Mouse (Mus musculus) neural tube, embryonic 15.5 days (tissue): ENCODE data around the gene Prkab2. TPM values are rescaled to one million over a fixed set of nuclear protein-coding genes. Genes with fewer than 3 reads are reported as not detected.

Experiments used
- ATAC-seq: fragments of 200-750 bp; cut with Nextera tagmentation; 2 replicates; pipeline ENCODE4 v1.8.0; 2017; ENCODE audit warnings: mild to moderate bottlenecking, moderate TSS enrichment, moderate library complexity; ENCODE audit not compliant: low FRiP score
- H3K27ac ChIP-seq: fragments of 300-500 bp; sonication (generic); replicated peaks from 2 replicates; pipeline ENCODE4 v1.5.1; 2015; ENCODE audit warnings: mild to moderate bottlenecking, inconsistent platforms
- H3K27me3 ChIP-seq: fragments of 300-500 bp; sonication (generic); replicated peaks from 2 replicates; pipeline ENCODE4 v1.6.1; 2015; ENCODE audit warnings: inconsistent platforms
- H3K36me3 ChIP-seq: fragments of 300-500 bp; sonication (generic); 2 replicates; pipeline ENCODE4 v1.6.1; 2015; ENCODE audit warnings: inconsistent platforms
- H3K4me1 ChIP-seq: fragments of 300-500 bp; sonication (generic); 2 replicates; pipeline ENCODE4 v1.6.1; 2015; ENCODE audit warnings: inconsistent platforms
- H3K4me2 ChIP-seq: fragments of 300-500 bp; sonication (generic); 2 replicates; pipeline ENCODE4 v1.6.1; 2015; ENCODE audit warnings: inconsistent platforms, mild to moderate bottlenecking, moderate library complexity
- H3K4me3 ChIP-seq: fragments of 300-500 bp; sonication (generic); replicated peaks from 2 replicates; pipeline ENCODE4 v1.5.1; 2015; ENCODE audit warnings: mild to moderate bottlenecking, inconsistent platforms
- H3K9ac ChIP-seq: fragments of 300-500 bp; sonication (generic); replicated peaks from 2 replicates; pipeline ENCODE4 v1.6.1; 2015; ENCODE audit warnings: mild to moderate bottlenecking, inconsistent platforms
- H3K9me3 ChIP-seq: fragments of 300-500 bp; sonication (generic); replicated peaks from 2 replicates; pipeline ENCODE4 v1.6.1; 2016; ENCODE audit warnings: inconsistent platforms
- WGBS: fragments of 180-500 bp; shearing (Covaris S2); methylation state at CpG from one replicate; pipeline ENCODE4 v1.1.7; 2015; ENCODE audit warnings: mixed read lengths; 5-methylcytosine and 5-hydroxymethylcytosine counted together
- polyA plus RNA-seq: library from polyadenylated mRNA; unstranded; fragments of >200 nt; fragmentation: Nextera tagmentation; extraction: Ambion mirVana; gene quantifications from 2 replicates; pipeline ENCODE4 v1.2.1, GENCODE M21; 2015

The Prkab2 gene
- 13.4 and 15.4 TPM in 2 replicates for polyA plus RNA-seq

DNA sequence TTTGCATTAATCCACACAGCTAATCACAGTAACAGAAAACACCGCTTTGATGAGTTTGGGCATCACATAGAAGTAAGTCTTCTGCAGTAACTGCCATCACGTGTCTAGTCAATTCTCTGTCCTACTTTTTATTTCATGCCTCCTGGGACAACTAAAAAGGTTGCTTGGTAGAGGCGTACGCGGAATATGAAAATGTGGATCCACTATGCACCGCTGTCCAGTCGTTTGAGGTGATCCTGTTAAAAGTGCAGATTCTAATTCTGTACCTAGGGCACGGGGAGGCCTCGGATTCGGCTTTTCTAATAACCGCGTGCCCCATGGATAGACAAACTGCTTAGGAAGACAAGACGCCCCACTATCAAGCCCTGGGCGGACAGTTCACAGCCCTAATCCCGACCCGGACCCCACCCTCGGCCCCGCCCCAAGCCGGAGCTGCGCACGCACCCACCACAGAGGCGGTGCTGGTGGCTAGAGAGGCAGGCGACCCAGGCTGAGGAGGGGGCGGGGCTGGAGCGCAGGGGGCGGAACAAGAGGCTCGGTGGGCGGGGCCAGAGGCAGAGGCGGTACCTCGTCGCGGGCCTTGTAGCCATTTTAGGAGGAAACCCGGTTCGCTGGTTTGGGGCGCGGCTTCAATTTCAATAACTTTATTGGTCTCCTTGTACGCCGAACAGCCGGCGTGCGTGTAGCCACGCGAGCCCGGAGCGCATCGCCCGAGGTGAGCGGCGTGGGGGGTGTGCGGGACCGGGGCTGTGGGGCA lies at the start of gene Prkab2:
Gene Prkab2, plus strand, starts transcription at position 539 of the 757 bp plus-strand sequence.
- under 1% methylated on average over 50 of the region's 51 CpGs for WGBS
- Histone ChIP-seq H3K27ac (peak within 1 kb of the TSS; percentile 84), H3K4me2 (peak within 1 kb of the TSS; percentile 70), H3K4me1 (peaks cover 19% of the 10 kb centered on the region), H3K9me3 (no peaks in the 10 kb centered on the region), H3K36me3 (peaks cover 7% of the 10 kb centered on the region; the same call in 1 of the 2 replicates), H3K9ac (peak within 1 kb of the TSS; percentile 79), H3K27me3 (no peaks in the 10 kb centered on the region), H3K4me3 (peak within 1 kb of the TSS; percentile 89)
- peak; percentile 97 for ATAC-seq

DNA sequence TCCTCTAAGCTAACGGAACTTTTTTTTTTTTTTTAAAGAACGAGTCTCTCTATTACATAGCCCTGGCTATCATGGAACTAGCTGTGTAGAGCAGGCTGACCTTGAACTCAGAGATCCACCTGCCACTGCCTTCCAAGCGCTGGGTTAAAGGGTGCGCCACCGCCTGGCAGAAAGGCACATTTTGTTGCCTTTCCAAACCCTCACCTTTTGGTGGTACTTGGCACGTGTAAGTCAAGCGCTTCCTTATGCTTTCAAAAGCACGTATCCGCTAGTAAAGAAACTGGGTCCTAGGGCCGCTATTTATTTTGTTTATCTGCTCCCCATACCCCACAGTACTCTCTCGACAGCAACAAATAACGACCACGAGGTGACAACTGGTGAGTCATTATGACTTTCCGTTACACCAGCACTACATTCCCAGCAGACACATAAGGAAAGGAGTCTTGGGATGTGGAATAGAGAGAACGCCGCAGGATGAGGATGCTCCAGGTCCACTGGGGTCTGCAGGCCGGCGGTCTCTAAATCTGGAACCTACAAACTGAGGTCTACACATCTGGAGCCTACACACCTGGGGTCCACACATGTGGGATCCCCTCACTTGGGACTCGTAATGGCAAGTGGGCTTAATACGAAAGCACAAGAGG lies 48.7 kb upstream of the Prkab2 start:
- H3K4me2 ChIP-seq: peak overlapping the region; percentile 56
- peaks cover 7% of the 10 kb centered on the region for H3K4me1 ChIP-seq
- peak overlapping the region; percentile 72 for H3K4me3 ChIP-seq
- H3K9ac ChIP-seq: no peak overlapping the region
- H3K36me3 ChIP-seq: no peaks in the 10 kb centered on the region
- no peaks in the 10 kb centered on the region for H3K27me3 ChIP-seq
- WGBS: 4% methylated on average over 20 of the region's 20 CpGs
- no peaks in the 10 kb centered on the region for H3K9me3 ChIP-seq
- peak; percentile 37 for ATAC-seq
- H3K27ac ChIP-seq: peak overlapping the region; percentile 92; the same call in 1 of the 2 replicates

DNA sequence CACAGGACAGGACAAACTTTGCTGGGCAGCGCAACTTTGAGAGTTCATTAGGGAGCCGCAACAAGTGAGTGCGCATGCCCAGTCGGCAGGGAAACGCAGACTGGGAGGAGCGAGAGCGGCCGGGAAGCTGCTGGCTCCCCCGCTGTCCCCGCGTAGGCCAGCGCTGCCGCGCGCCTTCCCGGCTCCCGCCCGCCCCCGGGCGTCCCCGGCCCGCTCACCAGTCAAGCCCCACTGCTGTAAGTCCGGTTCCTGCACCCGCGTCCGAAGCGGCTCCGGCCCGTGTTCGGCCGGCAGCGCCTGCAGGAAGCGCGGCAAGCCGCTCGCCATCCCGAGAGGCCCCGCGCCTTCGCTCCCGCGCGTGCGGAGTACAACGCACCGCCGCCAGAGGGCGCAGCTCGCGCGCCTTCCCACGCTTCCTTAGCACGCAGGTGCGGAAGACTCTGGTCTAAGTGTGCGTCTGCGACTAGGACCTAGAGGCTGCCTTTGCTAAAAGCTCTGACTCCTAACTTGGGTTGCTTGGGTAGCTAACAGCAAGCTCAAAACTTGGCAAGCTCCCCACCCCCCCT lies 48.1 kb upstream of the Prkab2 start, which contains the start of gene Chd1l:
Gene Chd1l, minus strand, starts transcription at position 359 of the 566 bp plus-strand sequence.
- Histone ChIP-seq H3K4me2 (peak within 1 kb of the TSS; percentile 56), H3K9ac (peak within 1 kb of the TSS; percentile 85), H3K36me3 (no peaks in the 10 kb centered on the region), H3K4me1 (peaks cover 7% of the 10 kb centered on the region), H3K4me3 (peak within 1 kb of the TSS; percentile 72), H3K27me3 (no peaks in the 10 kb centered on the region), H3K9me3 (no peaks in the 10 kb centered on the region), H3K27ac (peak within 1 kb of the TSS; percentile 92)
- ATAC-seq: peak; percentile 96
- WGBS: 0% methylated on average over 43 of the region's 56 CpGs

DNA sequence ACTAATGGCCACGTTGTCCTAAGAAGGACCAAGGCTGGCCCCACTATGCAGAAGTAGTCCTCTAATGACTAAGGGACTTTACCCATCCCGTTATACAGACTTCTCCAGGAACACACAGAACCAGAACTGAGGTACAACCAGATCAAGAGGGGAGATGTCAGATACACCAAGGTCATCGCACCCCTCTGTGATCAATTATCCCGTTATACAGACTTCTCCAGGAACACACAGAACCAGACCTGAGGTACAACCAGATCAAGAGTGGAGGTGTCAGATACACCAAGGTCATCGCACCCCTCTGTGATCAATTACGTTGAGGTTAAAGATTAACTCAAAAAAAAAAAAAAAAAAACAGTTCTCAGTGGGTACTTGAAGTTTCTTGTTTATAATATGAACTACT lies 47.0 kb upstream of the Prkab2 start:
- no peaks in the 10 kb centered on the region for H3K9me3 ChIP-seq
- no peaks in the 10 kb centered on the region for H3K27me3 ChIP-seq
- no peak overlapping the region for H3K27ac ChIP-seq
- H3K36me3 ChIP-seq: no peaks in the 10 kb centered on the region
- no peak for ATAC-seq
- no peak overlapping the region for H3K4me2 ChIP-seq
- WGBS: 96% methylated on average over 6 of the region's 6 CpGs
- no peak overlapping the region for H3K9ac ChIP-seq
- H3K4me1 ChIP-seq: peaks cover 7% of the 10 kb centered on the region
- H3K4me3 ChIP-seq: no peak overlapping the region

DNA sequence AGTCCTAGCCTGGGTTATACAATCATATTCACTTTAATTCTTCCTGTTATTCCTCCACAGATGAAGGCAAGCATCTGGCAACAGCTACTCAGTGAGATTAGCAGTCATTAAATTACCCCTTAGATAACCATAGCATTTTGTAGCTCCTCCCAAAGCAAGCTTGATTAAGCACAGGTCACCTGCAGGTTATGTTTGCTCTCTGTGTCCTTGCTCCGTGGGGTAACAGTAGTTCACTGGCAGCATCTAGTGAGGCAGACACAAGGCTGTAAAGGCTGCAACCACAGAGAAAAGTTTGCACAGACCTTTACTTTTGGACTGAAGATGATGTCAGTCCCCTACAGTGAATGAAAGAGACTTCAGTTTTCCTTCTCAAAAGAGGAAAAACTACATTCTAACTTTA lies 42.8 kb upstream of the Prkab2 start:
- no peaks in the 10 kb centered on the region for H3K27me3 ChIP-seq
- no peaks in the 10 kb centered on the region for H3K4me1 ChIP-seq
- 32% methylated on average over 1 of the region's 1 CpGs for WGBS
- no peak overlapping the region for H3K9ac ChIP-seq
- no peak overlapping the region for H3K27ac ChIP-seq
- no peak overlapping the region for H3K4me3 ChIP-seq
- no peak for ATAC-seq
- no peaks in the 10 kb centered on the region for H3K36me3 ChIP-seq
- H3K9me3 ChIP-seq: no peaks in the 10 kb centered on the region
- H3K4me2 ChIP-seq: no peak overlapping the region

DNA sequence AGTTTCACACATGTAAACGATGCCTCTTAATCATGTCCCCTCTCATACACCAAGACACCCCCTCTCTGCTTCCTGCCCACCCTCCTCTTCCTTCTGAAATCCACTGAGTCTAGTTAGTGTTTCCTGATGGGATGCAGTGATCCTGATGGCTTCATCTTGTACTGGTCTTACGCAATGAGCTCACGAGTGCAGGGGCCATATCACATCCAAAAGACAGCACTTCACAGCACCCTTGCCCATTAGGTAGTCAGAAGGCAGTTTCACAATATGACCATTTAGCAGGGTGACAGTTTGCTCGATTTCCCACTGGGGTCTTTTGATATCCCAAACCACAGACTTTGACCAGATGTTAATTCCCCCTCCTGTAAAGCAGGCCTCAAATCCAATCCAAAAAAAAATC lies 42.1 kb upstream of the Prkab2 start:
- WGBS: 83% methylated on average over 4 of the region's 4 CpGs

DNA sequence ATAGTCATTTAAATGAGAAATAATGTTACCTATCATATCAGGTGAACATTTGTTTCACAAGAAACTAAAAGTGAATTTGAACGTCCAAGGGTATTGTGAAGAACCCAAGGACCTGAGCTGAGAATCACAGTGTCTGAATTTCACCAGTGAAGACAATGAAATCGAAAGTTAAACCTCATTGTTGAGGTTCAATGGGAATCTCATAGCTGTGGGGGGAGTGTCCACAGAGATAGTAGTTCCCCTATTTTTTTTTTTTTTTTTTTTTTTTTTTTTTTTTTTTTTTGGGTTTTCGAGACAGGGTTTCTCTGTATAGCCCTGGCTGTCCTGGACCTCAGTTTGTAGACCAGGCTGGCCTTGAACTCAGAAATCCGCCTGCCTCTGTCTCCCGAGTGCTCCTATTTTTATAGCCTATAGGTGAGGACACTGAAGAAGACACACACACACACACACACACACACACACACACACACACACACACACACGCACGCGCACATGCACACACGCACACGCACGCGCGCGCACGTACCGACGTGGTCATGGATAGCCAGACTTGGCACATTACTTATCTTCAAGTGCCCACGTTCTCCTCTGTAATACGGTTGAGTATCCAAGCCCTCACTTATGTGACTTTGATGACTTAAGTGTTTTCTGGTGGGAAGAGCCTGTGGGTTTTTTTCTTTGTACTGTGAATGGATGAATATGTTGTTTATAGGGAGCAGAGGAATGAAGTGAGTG lies 40.7 kb upstream of the Prkab2 start:
- ATAC-seq: no peak
- Histone ChIP-seq H3K27ac (no peak overlapping the region), H3K4me1 (no peaks in the 10 kb centered on the region), H3K27me3 (no peaks in the 10 kb centered on the region), H3K9ac (no peak overlapping the region), H3K4me2 (no peak overlapping the region), H3K9me3 (no peaks in the 10 kb centered on the region), H3K4me3 (no peak overlapping the region), H3K36me3 (no peaks in the 10 kb centered on the region)
- 94% methylated on average over 19 of the region's 19 CpGs for WGBS

More for the DNA sequence above, 42.1 kb upstream of the Prkab2 start:
- Histone ChIP-seq H3K4me3 (no peak overlapping the region), H3K27ac (no peak overlapping the region), H3K9me3 (no peaks in the 10 kb centered on the region), H3K27me3 (no peaks in the 10 kb centered on the region), H3K9ac (no peak overlapping the region), H3K36me3 (no peaks in the 10 kb centered on the region), H3K4me1 (no peaks in the 10 kb centered on the region), H3K4me2 (no peak overlapping the region)
- no peak for ATAC-seq

DNA sequence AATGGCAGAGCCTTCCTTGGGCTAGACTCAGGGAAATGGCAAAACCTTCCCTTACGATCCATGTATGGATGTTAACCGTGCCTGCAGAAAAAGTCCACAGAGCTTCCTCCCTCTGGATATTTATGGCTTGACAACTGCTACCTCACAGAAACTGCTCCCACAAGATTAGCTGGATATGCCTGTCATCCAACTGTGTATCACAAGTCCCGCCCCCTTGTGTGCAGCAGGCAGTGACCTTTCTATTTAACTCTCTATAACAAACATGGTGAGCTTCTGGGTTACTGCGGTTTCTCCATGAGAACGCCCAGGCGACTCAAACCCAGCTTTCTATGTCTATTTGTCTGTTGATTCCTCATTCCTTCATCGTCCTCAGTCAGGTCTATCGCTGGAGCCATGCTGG lies 40.1 kb upstream of the Prkab2 start:
- Histone ChIP-seq H3K4me2 (no peak overlapping the region), H3K27ac (no peak overlapping the region), H3K27me3 (no peaks in the 10 kb centered on the region), H3K4me3 (no peak overlapping the region), H3K36me3 (no peaks in the 10 kb centered on the region), H3K9ac (no peak overlapping the region), H3K4me1 (no peaks in the 10 kb centered on the region), H3K9me3 (no peaks in the 10 kb centered on the region)
- ATAC-seq: no peak
- WGBS: 87% methylated on average over 8 of the region's 8 CpGs

DNA sequence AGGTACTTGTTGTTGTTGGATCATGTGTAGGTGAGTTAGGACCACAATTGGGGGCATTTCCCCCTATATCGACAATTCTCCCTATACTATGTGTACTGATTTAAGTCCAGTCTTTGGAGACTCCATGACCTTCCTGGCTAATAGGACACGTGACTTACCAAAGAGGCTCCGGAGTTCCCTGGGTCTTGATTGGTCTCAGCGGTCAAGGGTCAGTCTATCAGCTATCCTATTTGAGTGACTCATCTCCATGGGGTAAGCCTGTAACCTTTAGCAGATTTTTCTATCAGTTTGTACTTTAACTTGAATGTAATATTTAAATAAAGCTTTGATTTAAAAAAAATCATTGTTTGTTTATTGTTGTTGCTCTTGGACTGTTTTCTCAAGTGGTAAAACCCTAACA lies 37.3 kb upstream of the Prkab2 start:
- WGBS: 95% methylated on average over 4 of the region's 4 CpGs
- ATAC-seq: no peak
- H3K9me3 ChIP-seq: no peaks in the 10 kb centered on the region
- H3K9ac ChIP-seq: no peak overlapping the region
- H3K27ac ChIP-seq: no peak overlapping the region
- H3K4me2 ChIP-seq: no peak overlapping the region
- H3K36me3 ChIP-seq: no peaks in the 10 kb centered on the region
- H3K27me3 ChIP-seq: no peaks in the 10 kb centered on the region
- H3K4me1 ChIP-seq: no peaks in the 10 kb centered on the region
- no peak overlapping the region for H3K4me3 ChIP-seq

DNA sequence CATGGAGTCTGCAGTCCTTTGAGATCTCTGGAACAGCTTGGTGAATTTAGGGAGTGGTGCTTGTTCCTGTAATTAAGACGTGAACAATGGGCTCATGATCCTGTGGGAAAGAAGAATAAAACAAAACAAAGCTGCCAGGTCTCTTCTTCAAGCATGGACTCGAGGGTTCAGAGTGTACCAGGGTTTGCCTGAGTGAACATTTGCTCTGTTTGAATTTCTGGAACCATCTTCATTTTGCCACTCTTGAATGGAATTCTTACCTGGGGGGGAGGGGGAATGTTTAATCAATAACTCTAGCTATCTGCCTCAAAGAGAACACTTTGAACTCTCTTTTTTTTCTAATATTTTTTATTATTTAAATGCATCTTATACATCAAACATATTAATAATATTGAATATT lies 33.4 kb upstream of the Prkab2 start:
- H3K27ac ChIP-seq: no peak overlapping the region
- H3K4me1 ChIP-seq: peaks cover 5% of the 10 kb centered on the region; the same call in 1 of the 2 replicates
- no peak overlapping the region for H3K9ac ChIP-seq
- 41% methylated on average over 2 of the region's 2 CpGs for WGBS
- H3K36me3 ChIP-seq: no peaks in the 10 kb centered on the region
- H3K27me3 ChIP-seq: no peaks in the 10 kb centered on the region
- no peak overlapping the region for H3K4me3 ChIP-seq
- no peak for ATAC-seq
- H3K9me3 ChIP-seq: no peaks in the 10 kb centered on the region
- H3K4me2 ChIP-seq: no peak overlapping the region

DNA sequence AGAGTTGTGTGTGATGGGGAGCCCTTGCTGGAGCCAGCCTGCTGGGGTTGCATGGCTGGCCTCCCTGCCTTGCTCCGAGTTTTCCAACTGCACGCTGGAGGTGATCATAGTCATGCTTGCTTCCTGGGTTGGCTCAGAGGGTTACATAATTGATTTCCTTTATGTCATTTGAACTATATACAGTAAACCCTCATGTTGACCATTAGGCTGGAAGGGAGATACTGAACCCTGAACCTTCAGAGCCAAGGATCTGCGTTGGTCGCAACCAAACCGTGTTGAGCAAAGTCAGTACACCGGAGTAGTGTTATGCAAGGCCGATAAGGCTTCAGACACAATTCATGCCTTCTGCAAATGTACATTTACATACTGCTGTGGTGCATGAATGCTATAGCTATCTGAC lies 30.1 kb upstream of the Prkab2 start:
- no peak for ATAC-seq
- 80% methylated on average over 7 of the region's 7 CpGs for WGBS
- Histone ChIP-seq H3K9ac (no peak overlapping the region), H3K27me3 (no peaks in the 10 kb centered on the region), H3K9me3 (no peaks in the 10 kb centered on the region), H3K4me2 (no peak overlapping the region), H3K27ac (no peak overlapping the region), H3K4me1 (peaks cover 5% of the 10 kb centered on the region; the same call in 1 of the 2 replicates), H3K36me3 (no peaks in the 10 kb centered on the region), H3K4me3 (no peak overlapping the region)
